Mouse (Mus musculus) neutrophil, adult 83 days (primary cell): ENCODE results near the gene Kmt2d. TPM values are rescaled to one million over a fixed set of nuclear protein-coding genes. Genes with fewer than 3 reads are reported as not detected.

ENCODE experiments used
- total RNA-seq, 2 experiments: library from RNA; stranded (reverse); gene quantifications; one replicate each; pipeline ENCODE4 v1.2.4; 2023

Kmt2d gene
- total RNA-seq = 100 to 1,000 TPM; 106 to 131 TPM

GRCm38 (mm10) chr15:98871070-98871915, at the start of gene Kmt2d:
Gene Kmt2d, minus strand, starts transcription at chr15:98871204.

GRCm38 (mm10) chr15:98917538-98918498, 46.8 kb upstream of the Kmt2d start, which contains the start of gene Lmbr1l:
Gene Lmbr1l, minus strand, starts transcription at chr15:98918231.

GRCm38 (mm10) chr15:98897928-98898800, 27.2 kb upstream of the Kmt2d start, which contains the start of gene Dhh:
Gene Dhh, minus strand, starts transcription at chr15:98898540.

DNA sequence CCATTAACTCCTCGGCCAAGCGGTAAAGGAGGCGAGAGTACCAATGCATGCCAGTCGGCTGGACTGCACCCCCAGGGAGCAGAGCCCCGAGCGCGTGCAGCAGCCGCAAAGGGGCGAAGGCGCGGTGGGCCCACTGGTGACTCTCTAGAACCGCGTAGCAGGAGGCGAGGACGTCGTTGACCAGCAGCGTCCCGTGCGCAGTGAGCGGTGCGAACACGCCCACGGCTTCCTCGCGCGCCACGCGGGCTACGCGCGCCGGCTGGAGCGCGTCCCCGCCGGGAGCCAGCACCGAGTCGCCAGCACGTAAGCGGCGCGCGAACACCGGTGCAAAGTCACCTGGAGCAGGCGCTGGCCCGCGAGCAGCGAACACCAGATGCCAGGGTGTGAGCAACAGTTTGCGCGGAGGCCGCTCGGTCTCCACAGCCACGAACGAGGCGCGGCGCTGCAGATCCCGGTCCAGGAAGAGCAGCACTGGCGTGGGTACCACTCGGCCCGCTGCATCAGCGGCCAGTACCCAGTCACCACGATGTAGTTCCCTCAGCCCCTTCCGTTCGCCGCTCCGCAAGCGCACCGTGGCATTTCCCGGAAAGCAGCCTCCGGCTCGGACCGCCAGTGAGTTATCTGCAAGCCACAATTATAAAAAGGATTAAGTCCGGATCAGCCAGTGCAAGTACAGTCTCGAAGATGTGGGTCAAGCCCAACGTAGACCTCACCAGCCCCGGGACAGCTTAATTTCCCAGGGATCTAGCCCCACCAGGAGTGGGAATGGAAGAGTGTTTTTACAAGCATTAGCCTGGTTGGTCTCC, 23.1 kb upstream of the Kmt2d start, which contains the start of gene Rhebl1:
Rhebl1 (minus strand) TSS at position 601 of the 806 bp plus-strand sequence.

DNA sequence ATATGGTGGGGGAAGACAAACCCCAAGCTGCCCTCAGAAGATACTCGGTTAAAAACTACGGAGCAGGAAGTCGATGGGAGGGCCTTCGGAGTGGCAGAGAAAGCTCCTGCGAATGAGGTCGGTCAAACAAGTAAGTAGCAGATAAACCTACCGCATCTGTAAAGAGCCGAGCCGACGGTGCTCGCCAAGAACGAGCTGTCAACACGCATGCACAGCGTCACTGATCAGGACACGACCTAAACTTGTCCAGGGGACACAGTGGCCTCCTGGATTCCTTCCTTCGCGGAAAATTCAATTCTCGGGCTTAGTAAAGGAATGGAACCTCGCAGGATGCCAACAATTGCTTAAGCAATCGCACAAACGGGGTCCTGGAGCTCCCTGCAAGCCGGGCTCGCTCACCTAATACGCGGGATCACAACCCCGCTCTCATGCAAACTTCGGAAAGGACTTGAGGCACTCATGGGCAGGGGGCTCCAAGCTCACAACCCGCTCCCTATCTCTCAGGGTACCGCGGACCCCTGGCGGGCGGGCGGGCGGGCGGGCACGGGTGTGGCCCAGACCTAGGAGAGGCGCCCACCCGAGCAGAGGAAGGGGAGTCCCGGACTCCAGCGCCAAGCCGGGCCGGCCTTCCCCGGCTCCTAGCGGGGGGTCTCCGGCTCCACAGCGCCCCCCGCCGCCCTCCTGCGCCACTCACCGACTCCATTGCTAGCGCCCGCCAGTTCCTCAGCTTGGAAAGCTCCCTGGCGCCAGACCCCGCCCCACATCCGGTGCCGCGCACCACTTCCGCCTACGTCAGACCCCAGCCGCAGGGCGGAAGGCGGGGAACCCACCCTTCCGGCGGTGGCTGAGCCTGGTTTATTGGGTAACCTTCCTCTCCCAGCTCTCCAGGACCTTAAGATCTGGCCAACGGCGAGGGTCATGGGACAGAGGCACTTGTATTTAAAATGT, 40.0 kb downstream of the Kmt2d start, which contains the start of gene Prkag1:
Prkag1 (minus strand) TSS at position 786 of the 948 bp plus-strand sequence.

GRCm38 (mm10) chr15:98809390-98809789, 61.6 kb downstream of the Kmt2d start, which contains the start of gene Ddn:
Gene Ddn, minus strand, starts transcription at chr15:98809490.

DNA sequence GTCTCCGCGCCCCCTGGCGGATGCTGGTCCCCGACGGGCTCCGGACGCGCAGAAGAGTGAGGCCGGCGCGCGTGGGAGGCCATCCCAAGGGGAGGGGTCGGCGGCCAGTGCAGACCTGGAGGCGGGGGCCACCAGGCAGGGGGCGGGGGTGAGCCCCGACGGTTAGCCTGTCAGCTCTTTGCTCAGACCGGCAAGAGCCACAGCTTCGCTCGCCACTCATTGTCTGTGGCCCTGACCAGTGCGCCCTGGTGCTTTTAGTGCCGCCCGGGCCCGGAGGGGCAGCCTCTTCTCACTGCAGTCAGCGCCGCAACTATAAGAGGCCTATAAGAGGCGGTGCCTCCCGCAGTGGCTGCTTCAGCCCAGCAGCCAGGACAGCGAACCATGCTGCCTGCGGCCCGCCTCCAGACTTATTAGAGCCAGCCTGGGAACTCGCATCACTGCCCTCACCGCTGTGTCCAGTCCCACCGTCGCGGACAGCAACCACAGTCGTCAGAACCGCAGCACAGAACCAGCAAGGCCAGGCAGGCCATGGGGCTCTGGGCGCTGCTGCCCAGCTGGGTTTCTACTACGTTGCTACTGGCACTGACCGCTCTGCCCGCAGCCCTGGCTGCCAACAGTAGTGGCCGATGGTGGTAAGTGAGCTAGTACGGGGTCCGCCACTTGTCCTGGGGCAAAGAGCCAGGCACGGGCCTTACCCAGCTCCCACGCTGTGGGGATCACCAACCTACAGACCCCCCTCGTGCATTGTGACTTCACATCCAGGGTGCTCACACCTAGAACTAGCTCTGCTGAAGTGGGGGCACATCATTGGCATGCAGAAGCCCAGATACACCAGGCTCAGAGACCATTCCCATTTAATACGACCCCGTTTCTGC, 81.1 kb downstream of the Kmt2d start, which contains the start of gene Wnt1:
Wnt1 (plus strand) TSS at position 197 of the 875 bp plus-strand sequence.

Other genes starting within 250 kb of the Kmt2d start
- gene Cacnb3, start 240.4 kb downstream of the Kmt2d start, total RNA-seq = under 1 TPM; 0.31 to 0.94 TPM
- gene Ddx23, start 208.3 kb downstream of the Kmt2d start, total RNA-seq = 10 to 100 TPM; 61.6 to 67.6 TPM
- gene Rnd1, start 193.7 kb downstream of the Kmt2d start, total RNA-seq = 10 to 100 TPM; 13.5 to 16.8 TPM
- gene Ccdc65, start 163.0 kb downstream of the Kmt2d start, total RNA-seq = not detected
- 1 to 10 TPM; 2.5 to 3.0 TPM for gene Fkbp11, start 143.0 kb downstream of the Kmt2d start, total RNA-seq
- 10 to 100 TPM; 67.4 to 74.6 TPM for gene Arf3, start 108.0 kb downstream of the Kmt2d start, total RNA-seq
- gene Wnt10b, start 93.1 kb downstream of the Kmt2d start, total RNA-seq = not detected
- gene Wnt1, start 81.3 kb downstream of the Kmt2d start, total RNA-seq = not detected
- gene Ddn, start 61.7 kb downstream of the Kmt2d start, total RNA-seq = not detected
- 100 to 1,000 TPM; 108 to 110 TPM for gene Prkag1, start 39.7 kb downstream of the Kmt2d start, total RNA-seq
- gene Rhebl1, start 23.3 kb upstream of the Kmt2d start, total RNA-seq = 1 to 10 TPM; 2.8 to 3.6 TPM
- gene Dhh, start 27.3 kb upstream of the Kmt2d start, total RNA-seq = not detected
- gene Lmbr1l, start 47.0 kb upstream of the Kmt2d start, total RNA-seq = 10 to 100 TPM; 48.1 to 67.5 TPM
- 100 to 1,000 TPM; 348 to 367 TPM for gene Tuba1b, start 63.4 kb upstream of the Kmt2d start, total RNA-seq
- not detected for gene Gm49450, start 82.3 kb upstream of the Kmt2d start, total RNA-seq
- 100 to 1,000 TPM; 100 to 104 TPM for gene Tuba1a, start 82.5 kb upstream of the Kmt2d start, total RNA-seq
- gene Tuba1c, start 158.7 kb upstream of the Kmt2d start, total RNA-seq = 100 to 1,000 TPM; 255 TPM
- under 1 TPM in 1 of 2 experiments, not detected in 1; 0.22 TPM for gene Prph, start 184.0 kb upstream of the Kmt2d start, total RNA-seq
- gene Troap, start 203.4 kb upstream of the Kmt2d start, total RNA-seq = 10 to 100 TPM; 35.8 to 38.7 TPM
- not detected for gene C1ql4, start 216.6 kb upstream of the Kmt2d start, total RNA-seq
- gene Dnajc22, start 222.0 kb upstream of the Kmt2d start, total RNA-seq = 1 to 10 TPM; 2.4 to 4.1 TPM